Mouse (Mus musculus) inflammation-experienced regulatory T-cells (primary cell): Measurements from ENCODE around the gene Il1b. TPM values are rescaled to one million over a fixed set of nuclear protein-coding genes. Genes with fewer than 3 reads are reported as not detected.

Experiments
- polyA plus RNA-seq, 2 experiments: library from polyadenylated mRNA; unstranded; fragments of 100-300 nt; shearing (Covaris generic); gene quantifications; one replicate each; pipeline ENCODE4 v1.2.1; 2017

Gene Il1b
- not detected for polyA plus RNA-seq

DNA sequence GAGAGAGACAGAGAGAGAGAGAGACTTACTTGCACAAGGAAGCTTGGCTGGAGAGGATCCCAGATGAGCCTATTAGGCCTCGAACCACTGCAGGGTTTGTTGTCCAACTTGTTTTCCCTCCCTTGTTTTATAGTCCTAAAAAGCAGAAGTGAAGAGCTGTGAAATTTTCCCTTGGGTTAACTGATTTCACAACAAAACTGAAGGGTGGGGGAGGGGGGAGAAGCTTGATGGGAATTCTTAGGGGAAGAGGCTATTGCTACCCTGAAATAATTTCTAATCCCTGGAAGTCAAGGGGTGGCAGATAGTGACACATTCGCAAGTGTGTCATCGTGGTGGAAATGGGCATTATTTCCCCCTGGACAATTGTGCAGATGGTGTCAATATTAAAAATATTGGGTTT lies at the start of gene Il1b:
Gene Il1b (minus strand): TSS at position 101 of the 400 bp plus-strand sequence.

Other genes with a start within 250 kb of the Il1b start
- gene Chchd5, start 241.4 kb downstream of the Il1b start, polyA plus RNA-seq, result 10 to 100 TPM; 20.8 to 23.8 TPM
- gene Slc20a1, start 172.4 kb downstream of the Il1b start, polyA plus RNA-seq, result 10 to 100 TPM; 51.0 to 82.5 TPM
- 1 to 10 TPM; 1.8 to 4.3 TPM for gene Ckap2l, start 73.9 kb downstream of the Il1b start, polyA plus RNA-seq
- under 1 TPM in 1 of 2 experiments, not detected in 1; 0.17 TPM for gene Il1a, start 61.2 kb downstream of the Il1b start, polyA plus RNA-seq
- not detected for gene F830045P16Rik, start 165.5 kb upstream of the Il1b start, polyA plus RNA-seq
- gene Sirpa, start 221.7 kb upstream of the Il1b start, polyA plus RNA-seq, result 1 to 10 TPM in 1 of 2 experiments, under 1 TPM in 1; 0.63 to 7.6 TPM